Mouse (Mus musculus) olfactory bulb, adult 2 months (tissue): ENCODE data around the gene Smtnl1. TPM values are rescaled to one million over a fixed set of nuclear protein-coding genes. Genes with fewer than 3 reads are reported as not detected.

Experiments
- H3K27ac ChIP-seq: fragments of 200-500 bp; 2 replicates; pipeline ENCODE4 v1.5.1; 2012; ENCODE audit warnings: low read depth, low read length; ENCODE audit not compliant: insufficient read depth
- H3K4me1 ChIP-seq: fragments of 200-500 bp; 2 replicates; pipeline ENCODE4 v1.6.1; 2012; ENCODE audit warnings: low read length; ENCODE audit not compliant: control insufficient read depth, insufficient read depth
- H3K4me3 ChIP-seq: fragments of 200-500 bp; 2 replicates; pipeline ENCODE4 v1.5.1; 2012; ENCODE audit warnings: mild to moderate bottlenecking, low read depth, low read length, moderate library complexity; ENCODE audit not compliant: insufficient read depth
- CTCF ChIP-seq: fragments of 200-500 bp; IDR thresholded peaks from 2 replicates; pipeline ENCODE4 v1.5.1; 2012; ENCODE audit warnings: low read depth, mild to moderate bottlenecking, low read length, moderate library complexity; ENCODE audit not compliant: insufficient read depth
- POLR2A ChIP-seq: fragments of 200-500 bp; IDR thresholded peaks from 2 replicates; pipeline ENCODE4 v1.6.1; 2012; ENCODE audit warnings: mild to moderate bottlenecking, low read depth, low read length, moderate library complexity; ENCODE audit not compliant: insufficient read depth
- WGBS: fragments of 180-500 bp; shearing (Covaris S2); methylation state at CpG from one replicate; pipeline ENCODE4 v1.1.7; 2018; 5-methylcytosine and 5-hydroxymethylcytosine counted together
- polyA plus RNA-seq: library from polyadenylated mRNA; stranded (reverse); fragments of >200 nt; gene quantifications from 2 replicates; pipeline ENCODE4 v1.2.4, GENCODE M21; 2012; ENCODE audit warnings: low replicate concordance; ENCODE audit not compliant: missing spikeins, insufficient read depth, insufficient read length

Gene Smtnl1
- polyA plus RNA-seq, 1 experiment = not detected

GRCm38 (mm10) chr2:84840016-84840747, 17.7 kb upstream of the Smtnl1 start:
- Histone ChIP-seq H3K4me1 (peaks cover 18% of the 10 kb centered on the region), H3K27ac (no peak overlapping the region), H3K4me3 (peak overlapping the region; percentile 43)
- WGBS = under 1% methylated on average over 54 of the region's 54 CpGs
- TF ChIP-seq CTCF (no peak), POLR2A (no peak)

- peaks cover 18% of the 10 kb centered on the region for H3K4me1 ChIP-seq
- 2% methylated on average over 47 of the region's 47 CpGs for WGBS
- H3K27ac ChIP-seq = no peak overlapping the region
- peak overlapping the region; percentile 43 for H3K4me3 ChIP-seq
- TF ChIP-seq POLR2A (no peak), CTCF (no peak)
Observed at GRCm38 (mm10) chr2:84838993-84839980, 16.8 kb upstream of the Smtnl1 start.

- no peak for TF ChIP-seq CTCF
- TF ChIP-seq POLR2A = no peak
- no peak within 1 kb of the TSS for H3K27ac ChIP-seq
- peaks cover 18% of the 10 kb centered on the region for H3K4me1 ChIP-seq
- 29% methylated on average over 10 of the region's 10 CpGs for WGBS
- H3K4me3 ChIP-seq = peak within 1 kb of the TSS; percentile 43
Observed at GRCm38 (mm10) chr2:84838593-84838949, 16.1 kb upstream of the Smtnl1 start, which contains the start of gene Slc43a1. Gene Slc43a1 (plus strand): TSS chr2:84838850.

GRCm38 (mm10) chr2:84837817-84838592, 15.6 kb upstream of the Smtnl1 start:
- no peak overlapping the region for H3K4me3 ChIP-seq
- TF ChIP-seq POLR2A = no peak
- no peak for TF ChIP-seq CTCF
- 45% methylated on average over 9 of the region's 9 CpGs for WGBS
- peaks cover 18% of the 10 kb centered on the region for H3K4me1 ChIP-seq
- H3K27ac ChIP-seq = no peak overlapping the region

- Histone ChIP-seq H3K4me1 (peaks cover 18% of the 10 kb centered on the region), H3K4me3 (no peak overlapping the region), H3K27ac (no peak overlapping the region)
- no peak for TF ChIP-seq CTCF
- TF ChIP-seq POLR2A = no peak
- WGBS = 81% methylated on average over 8 of the region's 8 CpGs
Observed at GRCm38 (mm10) chr2:84837107-84837506, 14.7 kb upstream of the Smtnl1 start.

GRCm38 (mm10) chr2:84831666-84832391, 9.4 kb upstream of the Smtnl1 start:
- TF ChIP-seq CTCF (peak; percentile 73), POLR2A (no peak)
- Histone ChIP-seq H3K27ac (no peak overlapping the region), H3K4me3 (no peak overlapping the region), H3K4me1 (peaks cover 4% of the 10 kb centered on the region; the same call in 1 of the 2 replicates)
- WGBS = 22% methylated on average over 10 of the region's 10 CpGs

GRCm38 (mm10) chr2:84827283-84827920, 5.0 kb upstream of the Smtnl1 start:
- Histone ChIP-seq H3K27ac (0 out of 2 replicates have a peak overlapping the region, but pooled peaks have one; percentile 11), H3K4me1 (peaks cover 4% of the 10 kb centered on the region; the same call in 1 of the 2 replicates), H3K4me3 (peak overlapping the region; percentile 92)
- under 1% methylated on average over 29 of the region's 29 CpGs for WGBS
- TF ChIP-seq CTCF = no peak
- no peak for TF ChIP-seq POLR2A
